Mouse (Mus musculus): ENCODE measurements around the gene BC048507. TPM values are rescaled to one million over a fixed set of nuclear protein-coding genes. Genes with fewer than 3 reads are reported as not detected.
"Not testable (repeated sequence)": the region's sequence is repeated elsewhere in the genome, so short reads cannot be mapped to it uniquely, and the experiment has no call there.

The BC048507 gene
- polyA plus RNA-seq, 1 experiment from 2014 or later, result not detected

- Histone ChIP-seq H3K9ac (replicated peaks; ENCODE audit: low read depth, low read length) (no peak overlapping the region), H3K36me3 (ENCODE audit: control insufficient read depth, insufficient read depth, low read length) (no peaks in the 10 kb centered on the region), H3K27ac (ENCODE audit: low read length) (no peak overlapping the region), H3K4me3 (ENCODE audit: low read depth, low read length) (no peak overlapping the region), H3K27me3 (ENCODE audit: control insufficient read depth, insufficient read depth, low read length) (no peaks in the 10 kb centered on the region), H3K4me2 (replicated peaks; ENCODE audit: low read depth, low read length) (no peak overlapping the region), H3K4me1 (ENCODE audit: control insufficient read depth, insufficient read depth, low read length) (no peaks in the 10 kb centered on the region), H3K9me3 (ENCODE audit: control insufficient read depth, low read depth, low read length) (no peaks in the 10 kb centered on the region)
- no peak for ATAC-seq (ENCODE audit: insufficient number of reproducible peaks, insufficient read depth, low FRiP score, low read depth)
- WGBS, result 71% methylated on average over 3 of the region's 3 CpGs
Measured at GRCm38 (mm10) chr13:67850361-67850760, 12.8 kb upstream of the BC048507 start.

- WGBS, result 68% methylated on average over 6 of the region's 6 CpGs
- Histone ChIP-seq H3K4me1 (ENCODE audit: control insufficient read depth, insufficient read depth, low read length) (no peaks in the 10 kb centered on the region), H3K9me3 (ENCODE audit: control insufficient read depth, low read depth, low read length) (no peaks in the 10 kb centered on the region), H3K4me2 (replicated peaks; ENCODE audit: low read depth, low read length) (no peak overlapping the region), H3K27ac (ENCODE audit: low read length) (no peak overlapping the region), H3K4me3 (ENCODE audit: low read depth, low read length) (no peak overlapping the region), H3K27me3 (ENCODE audit: control insufficient read depth, insufficient read depth, low read length) (no peaks in the 10 kb centered on the region), H3K9ac (replicated peaks; ENCODE audit: low read depth, low read length) (no peak overlapping the region), H3K36me3 (ENCODE audit: control insufficient read depth, insufficient read depth, low read length) (no peaks in the 10 kb centered on the region)
- ATAC-seq (ENCODE audit: insufficient number of reproducible peaks, insufficient read depth, low FRiP score, low read depth), result no peak
Measured at GRCm38 (mm10) chr13:67853130-67853529, 10.0 kb upstream of the BC048507 start.

GRCm38 (mm10) chr13:67853983-67854382 lies 9.1 kb upstream of the BC048507 start:
- Histone ChIP-seq H3K4me3 (ENCODE audit: low read depth, low read length) (no peak overlapping the region), H3K9me3 (ENCODE audit: control insufficient read depth, low read depth, low read length) (no peaks in the 10 kb centered on the region), H3K9ac (replicated peaks; ENCODE audit: low read depth, low read length) (no peak overlapping the region), H3K27me3 (ENCODE audit: control insufficient read depth, insufficient read depth, low read length) (no peaks in the 10 kb centered on the region), H3K36me3 (ENCODE audit: control insufficient read depth, insufficient read depth, low read length) (no peaks in the 10 kb centered on the region), H3K4me2 (replicated peaks; ENCODE audit: low read depth, low read length) (no peak overlapping the region), H3K27ac (ENCODE audit: low read length) (no peak overlapping the region), H3K4me1 (ENCODE audit: control insufficient read depth, insufficient read depth, low read length) (no peaks in the 10 kb centered on the region)
- ATAC-seq (ENCODE audit: insufficient number of reproducible peaks, insufficient read depth, low FRiP score, low read depth), result no peak
- WGBS, result 78% methylated on average over 2 of the region's 2 CpGs

- no peak overlapping the region for H3K4me2 ChIP-seq (replicated peaks; ENCODE audit: low read depth, low read length)
- WGBS, result 23% methylated on average over 1 of the region's 1 CpGs
- no peaks in the 10 kb centered on the region for H3K36me3 ChIP-seq (ENCODE audit: control insufficient read depth, insufficient read depth, low read length)
- H3K4me3 ChIP-seq (ENCODE audit: low read depth, low read length), result no peak overlapping the region
- H3K27me3 ChIP-seq (ENCODE audit: control insufficient read depth, insufficient read depth, low read length), result no peaks in the 10 kb centered on the region
- no peak for ATAC-seq (ENCODE audit: insufficient number of reproducible peaks, insufficient read depth, low FRiP score, low read depth)
- no peaks in the 10 kb centered on the region for H3K4me1 ChIP-seq (ENCODE audit: control insufficient read depth, insufficient read depth, low read length)
- H3K9ac ChIP-seq (replicated peaks; ENCODE audit: low read depth, low read length), result no peak overlapping the region
- no peaks in the 10 kb centered on the region for H3K9me3 ChIP-seq (ENCODE audit: control insufficient read depth, low read depth, low read length)
- no peak overlapping the region for H3K27ac ChIP-seq (ENCODE audit: low read length)
Measured at GRCm38 (mm10) chr13:67857317-67857716, 5.8 kb upstream of the BC048507 start.

- Histone ChIP-seq H3K4me2 (replicated peaks; ENCODE audit: low read depth, low read length) (no peak overlapping the region), H3K9me3 (ENCODE audit: control insufficient read depth, low read depth, low read length) (no peaks in the 10 kb centered on the region), H3K36me3 (ENCODE audit: control insufficient read depth, insufficient read depth, low read length) (no peaks in the 10 kb centered on the region), H3K4me1 (ENCODE audit: control insufficient read depth, insufficient read depth, low read length) (no peaks in the 10 kb centered on the region), H3K4me3 (ENCODE audit: low read depth, low read length) (no peak overlapping the region), H3K27me3 (ENCODE audit: control insufficient read depth, insufficient read depth, low read length) (no peaks in the 10 kb centered on the region), H3K27ac (ENCODE audit: low read length) (no peak overlapping the region), H3K9ac (replicated peaks; ENCODE audit: low read depth, low read length) (no peak overlapping the region)
- WGBS, result 79% methylated on average over 9 of the region's 9 CpGs
- ATAC-seq (ENCODE audit: insufficient number of reproducible peaks, insufficient read depth, low FRiP score, low read depth), result no peak
Measured at GRCm38 (mm10) chr13:67862508-67862907, 618 bp upstream of the BC048507 start.

GRCm38 (mm10) chr13:67864764-67865350 lies 1.7 kb downstream of the BC048507 start:
- Histone ChIP-seq H3K36me3 (ENCODE audit: control insufficient read depth, insufficient read depth, low read length) (no peaks in the 10 kb centered on the region), H3K9ac (replicated peaks; ENCODE audit: low read depth, low read length) (no peak overlapping the region), H3K4me3 (ENCODE audit: low read depth, low read length) (no peak overlapping the region), H3K27ac (ENCODE audit: low read length) (no peak overlapping the region), H3K4me1 (ENCODE audit: control insufficient read depth, insufficient read depth, low read length) (no peaks in the 10 kb centered on the region), H3K27me3 (ENCODE audit: control insufficient read depth, insufficient read depth, low read length) (no peaks in the 10 kb centered on the region), H3K9me3 (ENCODE audit: control insufficient read depth, low read depth, low read length) (no peaks in the 10 kb centered on the region), H3K4me2 (replicated peaks; ENCODE audit: low read depth, low read length) (no peak overlapping the region)
- WGBS, result 53% methylated on average over 5 of the region's 5 CpGs
- no peak for ATAC-seq (ENCODE audit: insufficient number of reproducible peaks, insufficient read depth, low FRiP score, low read depth)

GRCm38 (mm10) chr13:67867899-67868298 lies 4.8 kb downstream of the BC048507 start:
- Histone ChIP-seq H3K4me3 (ENCODE audit: low read depth, low read length) (no peak overlapping the region), H3K27ac (ENCODE audit: low read length) (no peak overlapping the region), H3K4me1 (ENCODE audit: control insufficient read depth, insufficient read depth, low read length) (no peaks in the 10 kb centered on the region), H3K27me3 (ENCODE audit: control insufficient read depth, insufficient read depth, low read length) (no peaks in the 10 kb centered on the region), H3K36me3 (ENCODE audit: control insufficient read depth, insufficient read depth, low read length) (no peaks in the 10 kb centered on the region), H3K4me2 (replicated peaks; ENCODE audit: low read depth, low read length) (no peak overlapping the region), H3K9ac (replicated peaks; ENCODE audit: low read depth, low read length) (no peak overlapping the region), H3K9me3 (ENCODE audit: control insufficient read depth, low read depth, low read length) (no peaks in the 10 kb centered on the region)
- WGBS, result 31% methylated on average over 3 of the region's 3 CpGs
- ATAC-seq (ENCODE audit: insufficient number of reproducible peaks, insufficient read depth, low FRiP score, low read depth), result no peak

GRCm38 (mm10) chr13:67876049-67876698 lies 13.0 kb downstream of the BC048507 start:
- H3K27ac ChIP-seq (ENCODE audit: low read length); H3K4me1 ChIP-seq (ENCODE audit: control insufficient read depth, insufficient read depth, low read length); H3K9ac ChIP-seq (replicated peaks; ENCODE audit: low read depth, low read length); H3K36me3 ChIP-seq (ENCODE audit: control insufficient read depth, insufficient read depth, low read length); H3K4me2 ChIP-seq (replicated peaks; ENCODE audit: low read depth, low read length); H3K27me3 ChIP-seq (ENCODE audit: control insufficient read depth, insufficient read depth, low read length); H3K4me3 ChIP-seq (ENCODE audit: low read depth, low read length); H3K9me3 ChIP-seq (ENCODE audit: control insufficient read depth, low read depth, low read length): not testable (repeated sequence)
- WGBS, result 30% methylated on average over 6 of the region's 12 CpGs
- peak; percentile 58; the same call in 1 of the 2 replicates for ATAC-seq (ENCODE audit: insufficient number of reproducible peaks, insufficient read depth, low FRiP score, low read depth)
